Mouse (Mus musculus): Measurements from ENCODE around the gene Cchcr1.

DNA sequence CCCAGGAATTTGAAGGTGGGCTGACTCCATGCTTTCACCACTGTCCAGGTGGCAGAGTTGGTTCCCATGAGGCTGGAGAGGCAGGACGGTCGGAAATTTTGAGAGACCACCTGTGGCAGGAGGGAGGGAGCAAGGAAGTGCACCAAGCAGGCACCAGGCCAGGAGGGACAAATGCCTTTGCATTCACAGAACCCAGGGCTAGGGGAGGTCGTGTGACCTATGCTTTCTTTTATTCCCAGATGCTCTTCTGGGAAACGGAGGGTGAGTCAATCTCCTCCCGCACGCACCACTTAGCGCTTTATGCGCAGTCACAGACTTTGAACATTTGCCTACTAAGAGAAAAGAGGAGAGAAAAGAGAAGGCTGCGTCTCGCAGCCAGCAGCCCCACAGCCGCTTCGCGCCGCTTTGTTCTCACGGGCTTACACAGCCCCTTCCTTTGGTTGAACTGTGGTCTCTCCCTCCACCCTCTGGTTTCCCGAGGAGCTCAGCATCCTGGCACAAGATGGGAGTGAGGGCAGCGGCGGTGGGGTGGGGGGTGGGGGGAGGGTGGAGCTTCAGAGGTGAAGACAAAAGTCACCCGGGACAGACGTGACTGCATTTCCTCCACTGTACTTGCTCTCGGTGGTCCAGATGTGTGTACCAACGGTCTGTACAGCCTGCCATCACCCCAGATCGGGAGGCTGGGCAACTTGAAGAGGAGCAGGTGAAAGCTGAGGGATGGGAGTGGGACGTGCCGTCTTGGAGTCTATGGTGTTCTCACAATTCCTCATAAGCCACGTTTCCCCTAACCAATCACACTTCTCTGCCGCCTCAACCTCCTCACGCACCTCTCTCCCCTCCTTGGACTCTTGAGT lies 52.4 kb downstream of the Cchcr1 start:
- TF ChIP-seq EP300 (IDR thresholded peaks at IDR 0.05; ENCODE audit: low read depth) (no peak), CTCF (IDR thresholded peaks at IDR 0.05; ENCODE audit: low read depth) (no peak)
